Mouse (Mus musculus) CH12.LX (cell line): ENCODE data around the gene Naa38. TPM values are rescaled to one million over a fixed set of nuclear protein-coding genes. Genes with fewer than 3 reads are reported as not detected.
"Not testable (repeated sequence)": the region's sequence is repeated elsewhere in the genome, so short reads cannot be mapped to it uniquely, and the experiment has no call there.

ENCODE experiments used
- DNase-seq: peaks from one replicate; pipeline ENCODE4 v3.0.0-alpha.2; 2013; ENCODE audit errors: extremely low read depth
- H3K27ac ChIP-seq: 2 replicates; pipeline ENCODE4 v1.5.1; 2012; ENCODE audit warnings: low read depth, mild to moderate bottlenecking, control low read depth, moderate library complexity; ENCODE audit not compliant: insufficient read depth
- H3K27me3 ChIP-seq: replicated peaks from 2 replicates; pipeline ENCODE3; 2012; ENCODE audit warnings: inconsistent platforms
- H3K36me3 ChIP-seq, 2 experiments: replicated peaks in 1 of 2; 2 replicates each; pipeline versions ENCODE3 to v1.6.1; 2012; ENCODE audit warnings: inconsistent platforms in 1 of 2, low read length in 1 of 2, mild to moderate bottlenecking in 1 of 2, mixed read lengths in 1 of 2, moderate library complexity in 1 of 2; ENCODE audit not compliant: control insufficient read depth in 1 of 2, insufficient read depth in 1 of 2
- H3K4me1 ChIP-seq, 2 experiments: 2 replicates each; pipeline ENCODE4 v1.6.1; 2012; ENCODE audit warnings: inconsistent platforms in 1 of 2, moderate library complexity in 1 of 2; ENCODE audit not compliant: insufficient read depth in 2 of 2, control insufficient read depth in 1 of 2
- H3K4me2 ChIP-seq: 2 replicates; pipeline ENCODE4 v1.6.1; 2012; ENCODE audit warnings: low read depth, mild to moderate bottlenecking, control low read depth; ENCODE audit not compliant: poor library complexity, insufficient read depth, severe bottlenecking
- H3K4me3 ChIP-seq, 3 experiments: fragments of 150-350 bp in 1 of 3; sonication (generic) in 1 of 3; replicated peaks in 1 of 3; 2 replicates each; pipeline versions ENCODE3 to v1.5.1; 2011 to 2012; ENCODE audit warnings: low read depth in 2 of 3, low read length in 2 of 3, mild to moderate bottlenecking in 2 of 3, moderate library complexity in 2 of 3, control low read depth in 1 of 3, improper control_type of control experiment in 1 of 3, inconsistent platforms in 1 of 3, mixed read lengths in 1 of 3; ENCODE audit not compliant: poor library complexity in 1 of 3
- H3K79me2 ChIP-seq: replicated peaks from 2 replicates; pipeline ENCODE4 v1.6.1; 2012; ENCODE audit warnings: mild to moderate bottlenecking, moderate library complexity; ENCODE audit not compliant: control insufficient read depth, poor library complexity, insufficient read depth, severe bottlenecking; ENCODE audit errors: extremely low read depth
- H3K9ac ChIP-seq: 2 replicates; pipeline ENCODE4 v1.6.1; 2012; ENCODE audit warnings: low read depth, mild to moderate bottlenecking, control low read depth, moderate library complexity; ENCODE audit not compliant: insufficient read depth
- H3K9me3 ChIP-seq: replicated peaks from 2 replicates; pipeline ENCODE3; 2012; ENCODE audit warnings: low read length, inconsistent platforms, mixed read lengths
- BHLHE40 ChIP-seq: IDR thresholded peaks from 2 replicates; pipeline ENCODE4 v1.6.1; 2011; ENCODE audit warnings: mild to moderate bottlenecking, low read depth, low read length, improper control_type of control experiment
- CHD1 ChIP-seq: IDR thresholded peaks from 2 replicates; pipeline ENCODE4 v1.6.1; 2012; ENCODE audit warnings: low read depth, low read length, improper control_type of control experiment, inconsistent platforms
- CHD2 ChIP-seq: IDR thresholded peaks from 2 replicates; pipeline ENCODE4 v1.6.1; 2011; ENCODE audit warnings: low read length, improper control_type of control experiment
- CTCF ChIP-seq, 2 experiments: IDR thresholded peaks in 1 of 2; conservative IDR thresholded peaks in 1 of 2; 2 replicates each; pipeline ENCODE4 v1.5.1; 2011 to 2012; ENCODE audit warnings: low read depth in 2 of 2, low read length in 2 of 2, improper control_type of control experiment in 1 of 2, inconsistent platforms in 1 of 2, mild to moderate bottlenecking in 1 of 2, moderate library complexity in 1 of 2
- ELF1 ChIP-seq: IDR thresholded peaks from 2 replicates; pipeline ENCODE4 v1.6.1; 2014; ENCODE audit warnings: low read depth, mild to moderate bottlenecking, inconsistent platforms, low read length, improper control_type of control experiment
- EP300 ChIP-seq: IDR thresholded peaks from 2 replicates; pipeline ENCODE4 v1.6.1; 2011; ENCODE audit warnings: low read length, improper control_type of control experiment
- ETS1 ChIP-seq: conservative IDR thresholded peaks from 2 replicates; pipeline ENCODE4 v1.6.1; 2012; ENCODE audit warnings: low read depth, mild to moderate bottlenecking, inconsistent platforms, low read length, improper control_type of control experiment, moderate library complexity
- GABPA ChIP-seq: IDR thresholded peaks from 2 replicates; pipeline ENCODE4 v1.6.1; 2012; ENCODE audit warnings: low read depth, low read length, improper control_type of control experiment, inconsistent platforms; ENCODE audit not compliant: insufficient replicate concordance
- IRF4 ChIP-seq: IDR thresholded peaks from 2 replicates; pipeline ENCODE4 v1.6.1; 2014; ENCODE audit warnings: low read depth, mild to moderate bottlenecking, inconsistent platforms, low read length, improper control_type of control experiment
- JUN ChIP-seq: IDR thresholded peaks from 2 replicates; pipeline ENCODE4 v1.6.1; 2011; ENCODE audit warnings: low read depth, mild to moderate bottlenecking, low read length, improper control_type of control experiment, moderate library complexity; ENCODE audit not compliant: insufficient read depth
- JUND ChIP-seq: conservative IDR thresholded peaks from 2 replicates; pipeline ENCODE4 v1.6.1; 2011; ENCODE audit warnings: low read depth, low read length, improper control_type of control experiment
- MAFK ChIP-seq: IDR thresholded peaks from 2 replicates; pipeline ENCODE4 v1.6.1; 2011; ENCODE audit warnings: low read length, improper control_type of control experiment; ENCODE audit not compliant: insufficient replicate concordance
- MAX ChIP-seq: IDR thresholded peaks from 2 replicates; pipeline ENCODE4 v1.6.1; 2011; ENCODE audit warnings: low read length, improper control_type of control experiment
- MAZ ChIP-seq: IDR thresholded peaks from 2 replicates; pipeline ENCODE4 v1.6.1; 2012; ENCODE audit warnings: low read depth, mild to moderate bottlenecking, inconsistent platforms, low read length, improper control_type of control experiment, moderate library complexity
- MEF2A ChIP-seq: IDR thresholded peaks from 2 replicates; pipeline ENCODE4 v1.6.1; 2014; ENCODE audit warnings: low read depth, mild to moderate bottlenecking, inconsistent platforms, low read length, improper control_type of control experiment, borderline replicate concordance
- MXI1 ChIP-seq: IDR thresholded peaks from 2 replicates; pipeline ENCODE4 v1.6.1; 2011; ENCODE audit warnings: mild to moderate bottlenecking, low read depth, low read length, improper control_type of control experiment
- NELFE ChIP-seq: IDR thresholded peaks from 2 replicates; pipeline ENCODE4 v1.6.1; 2011; ENCODE audit warnings: low read depth, low read length, improper control_type of control experiment
- PAX5 ChIP-seq: IDR thresholded peaks from 2 replicates; pipeline ENCODE4 v1.6.1; 2012; ENCODE audit warnings: low read length, inconsistent platforms, mixed read lengths
- POLR2A ChIP-seq: IDR thresholded peaks from 2 replicates; pipeline ENCODE4 v1.6.1; 2011; ENCODE audit warnings: low read depth, mild to moderate bottlenecking, improper control_type of control experiment, low read length
- POLR2AphosphoS2 ChIP-seq: IDR thresholded peaks from 2 replicates; pipeline ENCODE4 v1.6.1; 2011; ENCODE audit warnings: low read depth, low read length, improper control_type of control experiment
- RCOR1 ChIP-seq: conservative IDR thresholded peaks from 2 replicates; pipeline ENCODE4 v1.6.1; 2012; ENCODE audit warnings: low read depth, mild to moderate bottlenecking, inconsistent platforms, low read length, improper control_type of control experiment
- SIN3A ChIP-seq: IDR thresholded peaks from 2 replicates; pipeline ENCODE4 v1.6.1; 2012; ENCODE audit warnings: low read length, improper control_type of control experiment, inconsistent platforms
- SMC3 ChIP-seq: IDR thresholded peaks from 2 replicates; pipeline ENCODE4 v1.6.1; 2011; ENCODE audit warnings: low read depth, low read length, improper control_type of control experiment
- TBP ChIP-seq: conservative IDR thresholded peaks from 2 replicates; pipeline ENCODE4 v1.6.1; 2011; ENCODE audit warnings: low read depth, low read length, improper control_type of control experiment
- TCF12 ChIP-seq: IDR thresholded peaks from 2 replicates; pipeline ENCODE4 v1.6.1; 2014; ENCODE audit warnings: low read depth, mild to moderate bottlenecking, inconsistent platforms, low read length, improper control_type of control experiment
- UBTF ChIP-seq: IDR thresholded peaks from 2 replicates; pipeline ENCODE4 v1.6.1; 2012; ENCODE audit warnings: low read depth, mild to moderate bottlenecking, inconsistent platforms, low read length, improper control_type of control experiment, moderate library complexity
- ZC3H11A ChIP-seq: IDR thresholded peaks from 2 replicates; pipeline ENCODE4 v1.6.1; 2012; ENCODE audit warnings: low read depth, mild to moderate bottlenecking, inconsistent platforms, low read length, improper control_type of control experiment
- ZKSCAN1 ChIP-seq: IDR thresholded peaks from 2 replicates; pipeline ENCODE4 v1.6.1; 2012; ENCODE audit warnings: low read depth, inconsistent platforms, low read length, improper control_type of control experiment, borderline replicate concordance
- ZMIZ1 ChIP-seq: IDR thresholded peaks from 2 replicates; pipeline ENCODE4 v1.6.1; 2012; ENCODE audit warnings: low read depth, mild to moderate bottlenecking, inconsistent platforms, low read length, improper control_type of control experiment
- ZNF384 ChIP-seq: IDR thresholded peaks from 2 replicates; pipeline ENCODE4 v1.6.1; 2012; ENCODE audit warnings: low read depth, low read length, improper control_type of control experiment, inconsistent platforms
- dilution Hi-C: fragments of 300-500 bp; cut with MboI; formaldehyde crosslinking; loops from 2 replicates; pipeline ENCODE4 v1.14.3; 2020; ENCODE audit warnings: low sequenced_read_pairs; ENCODE audit not compliant: extremely low pct_unique_long_range_greater_than_20kb, extremely low pct_ligation_motif_present
- in situ Hi-C: fragments of 300-500 bp; cut with MboI; formaldehyde crosslinking; loops from 3 replicates; pipeline ENCODE4 v1.14.3; 2019; ENCODE audit warnings: low sequenced_read_pairs, low pct_ligation_motif_present, low pct_unique_long_range_greater_than_20kb, mixed read lengths
- polyA plus RNA-seq: library from polyadenylated mRNA; unstranded; fragments of >175 nt; gene quantifications from 2 replicates; pipeline ENCODE4 v1.2.1, GENCODE M21; 2012; ENCODE audit warnings: low read depth; ENCODE audit not compliant: insufficient read length
- total RNA-seq, 2 experiments: library from RNA; depleted of rRNA; stranded (reverse); fragments of 300-350 nt in 1 of 2; fragments of >200 nt in 1 of 2; gene quantifications; 2 replicates each; pipeline ENCODE4 v1.2.3; 2012 to 2014

Naa38 gene
- total and polyA plus RNA-seq, 3 experiments, result 153 to 201 (median 193) TPM

GRCm38 (mm10) chr11:69394591-69395167 is 608 bp upstream of the Naa38 start:
- H3K9me3 ChIP-seq, DNase-seq, H3K27me3 ChIP-seq, dilution Hi-C loops: not testable (repeated sequence)
- in situ Hi-C loops, result loop anchor here (5.0 kb wide), 2 partner anchors 38 to 127 kb away; no protein-coding TSS in a partner anchor
- H3K27ac ChIP-seq, result peak overlapping the region; percentile 63; the same call in 1 of the 2 replicates
- TF ChIP-seq POLR2A, result peak; percentile 24; the same call in 1 of the 2 replicates
- H3K4me2 ChIP-seq, result peak overlapping the region; percentile 76
- H3K79me2 ChIP-seq, result peaks cover 13% of the 10 kb centered on the region
- peaks cover 0 to 12% of the 10 kb centered on the region in 2 experiments; a peak in 2 of 4 replicates for H3K4me1 ChIP-seq
- H3K36me3 ChIP-seq, result peaks cover 15 to 29% of the 10 kb centered on the region in 2 experiments
- peak overlapping the region; percentile 99 for H3K9ac ChIP-seq
- peak overlapping the region; percentile 63 to 96 (median 78) for H3K4me3 ChIP-seq

- Histone ChIP-seq H3K79me2 (peaks cover 13% of the 10 kb centered on the region), H3K36me3 (peaks cover 27 to 38% of the 10 kb centered on the region in 2 experiments), H3K9ac (peak overlapping the region; percentile 99), H3K4me3 (peak overlapping the region; percentile 72 to 96 (median 78)), H3K27me3 (no peaks in the 10 kb centered on the region), H3K4me2 (peak overlapping the region; percentile 72), H3K9me3 (no peaks in the 10 kb centered on the region), H3K27ac (peak overlapping the region; percentile 93), H3K4me1 (peaks cover 0 to 12% of the 10 kb centered on the region in 2 experiments; a peak in 2 of 4 replicates)
- in situ Hi-C loops (loop anchor here (5.0 kb wide), 2 partner anchors 36 to 129 kb away; no protein-coding TSS in a partner anchor), dilution Hi-C loops (no loop called here)
- peak; percentile 100 for DNase-seq
- TF ChIP-seq CHD1, result no peak
- peak; percentile 79; the same call in 1 of the 2 replicates for TF ChIP-seq ZMIZ1
- TF ChIP-seq TCF12, result peak; percentile 81
- TF ChIP-seq TBP, result no peak
- no peak for TF ChIP-seq EP300
- no peak for TF ChIP-seq SMC3
- TF ChIP-seq BHLHE40, result no peak
- TF ChIP-seq ZKSCAN1, result no peak
- TF ChIP-seq MAX, result no peak; the same call in 1 of the 2 replicates
- TF ChIP-seq ZC3H11A, result no peak
- TF ChIP-seq POLR2AphosphoS2, result 0 out of 2 replicates have a peak, but pooled peaks have one; percentile 67
- peak; percentile 81 for TF ChIP-seq ELF1
- TF ChIP-seq CHD2, result peak; percentile 97
- no peak for TF ChIP-seq MAFK
- TF ChIP-seq JUND, result no peak
- TF ChIP-seq GABPA, result peak; percentile 96; the same call in 1 of the 2 replicates
- peak; percentile 65 for TF ChIP-seq IRF4
- TF ChIP-seq NELFE, result peak; percentile 86
- TF ChIP-seq POLR2A, result peak; percentile 68
- TF ChIP-seq MAZ, result peak; percentile 86; the same call in 1 of the 2 replicates
- TF ChIP-seq JUN, result no peak
- peak; percentile 70; the same call in 1 of the 2 replicates for TF ChIP-seq MEF2A
- no peak for TF ChIP-seq CTCF (conservative IDR thresholded peaks at IDR 0.05 in 1 of 2, IDR thresholded peaks at IDR 0.05 in 1 of 2; ENCODE audit: low read depth in 2 of 2, low read length in 2 of 2)
- no peak for TF ChIP-seq ZNF384
- no peak for TF ChIP-seq RCOR1
- no peak; the same call in 1 of the 2 replicates for TF ChIP-seq SIN3A
- peak; percentile 93 for TF ChIP-seq MXI1
- TF ChIP-seq PAX5, result no peak
- no peak for TF ChIP-seq UBTF
- no peak for TF ChIP-seq ETS1
Observed at GRCm38 (mm10) chr11:69395634-69396373, 517 bp downstream of the Naa38 start.
